8 mouse cellular contexts compared by ENCODE assay signal in the genomic region with DNA sequence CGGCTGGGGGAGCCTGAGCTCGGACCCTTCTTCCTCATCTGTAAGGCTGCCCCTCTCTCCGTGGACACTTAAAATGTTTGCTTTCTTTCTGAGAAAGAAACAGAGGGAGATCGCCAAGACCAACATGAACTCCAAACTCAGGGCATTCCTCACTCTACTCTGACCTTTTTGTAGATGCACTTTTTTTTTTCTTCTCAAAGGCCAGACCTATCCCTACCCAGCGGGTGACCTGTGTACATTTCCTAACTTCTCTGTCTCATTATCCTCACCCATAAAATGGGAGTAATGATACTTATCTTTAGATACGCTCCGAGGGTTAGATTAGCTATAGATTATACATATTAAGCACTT.
DNase-seq lines count a peak whose midpoint lies in the region; ATAC-seq lines count a peak whose summit lies in the region.

No protein-coding gene starts in this region.

- H3K27me3 ChIP-seq in heart, embryonic 15.5 days, result no peaks in the 10 kb centered on the region
- no peaks in the 10 kb centered on the region for H3K27me3 ChIP-seq in hindbrain, embryonic 14.5 days (ENCODE audit: control insufficient read depth, insufficient read depth, low read length)
- peaks cover 8% of the 10 kb centered on the region for H3K27me3 ChIP-seq in midbrain, embryonic 12.5 days

- peak overlapping the region; percentile 61 for H3K9ac ChIP-seq in heart, embryonic 15.5 days
- peak overlapping the region; percentile 62 for H3K9ac ChIP-seq in hindbrain, embryonic 14.5 days
- H3K9ac ChIP-seq in midbrain, embryonic 12.5 days (replicated peaks), result peak overlapping the region; percentile 59

- ATAC-seq in heart, embryonic 15.5 days (replicated peaks; ENCODE audit: insufficient number of reproducible peaks, insufficient read depth, low FRiP score, low read depth), result no peak
- no peak for ATAC-seq in hindbrain, embryonic 14.5 days (ENCODE audit: low FRiP score)
- ATAC-seq in midbrain, embryonic 12.5 days (ENCODE audit: low FRiP score, low read depth), result no peak; the same call in 1 of the 2 replicates
- no peak for ATAC-seq in cerebellum, adult (ENCODE audit: insufficient number of reproducible peaks, low FRiP score, low TSS enrichment)

- H3K4me2 ChIP-seq in heart, embryonic 15.5 days, result peak overlapping the region; percentile 75
- H3K4me2 ChIP-seq in hindbrain, embryonic 14.5 days (replicated peaks), result peak overlapping the region; percentile 68
- H3K4me2 ChIP-seq in midbrain, embryonic 12.5 days (replicated peaks), result peak overlapping the region; percentile 68

- peaks cover 20% of the 10 kb centered on the region for H3K4me1 ChIP-seq in heart, embryonic 15.5 days (replicated peaks)
- H3K4me1 ChIP-seq in hindbrain, embryonic 14.5 days (replicated peaks; ENCODE audit: control insufficient read depth, insufficient read depth, low read length), result no peaks in the 10 kb centered on the region
- peaks cover 12% of the 10 kb centered on the region; the same call in 1 of the 2 replicates for H3K4me1 ChIP-seq in midbrain, embryonic 12.5 days

- no peaks in the 10 kb centered on the region for H3K9me3 ChIP-seq in heart, embryonic 15.5 days (replicated peaks)
- no peaks in the 10 kb centered on the region for H3K9me3 ChIP-seq in hindbrain, embryonic 14.5 days (ENCODE audit: control insufficient read depth, low read length)
- no peaks in the 10 kb centered on the region for H3K9me3 ChIP-seq in midbrain, embryonic 12.5 days

- H3K36me3 ChIP-seq in heart, embryonic 15.5 days, result no peaks in the 10 kb centered on the region
- no peaks in the 10 kb centered on the region for H3K36me3 ChIP-seq in hindbrain, embryonic 14.5 days (replicated peaks; ENCODE audit: control insufficient read depth, insufficient read depth)
- H3K36me3 ChIP-seq in midbrain, embryonic 12.5 days, result no peaks in the 10 kb centered on the region

- WGBS in heart, embryonic 15.5 days, result 20% methylated on average over 7 of the region's 7 CpGs
- WGBS in hindbrain, embryonic 14.5 days, result 27% methylated on average over 7 of the region's 7 CpGs
- WGBS in midbrain, embryonic 12.5 days, result 25% methylated on average over 7 of the region's 7 CpGs

- peak overlapping the region; percentile 60 for H3K4me3 ChIP-seq in heart, embryonic 15.5 days
- peak overlapping the region; percentile 45 for H3K4me3 ChIP-seq in hindbrain, embryonic 14.5 days (replicated peaks; ENCODE audit: low read length)
- peak overlapping the region; percentile 51 for H3K4me3 ChIP-seq in midbrain, embryonic 12.5 days

- peak overlapping the region; percentile 96 for H3K27ac ChIP-seq in heart, embryonic 15.5 days
- H3K27ac ChIP-seq in hindbrain, embryonic 14.5 days, result peak overlapping the region; percentile 64
- H3K27ac ChIP-seq in midbrain, embryonic 12.5 days (replicated peaks), result peak overlapping the region; percentile 77

- DNase-seq in heart, postnatal 4 days, result no peak
- peak; percentile 43 for DNase-seq in R1 (ENCODE audit: low read depth, low spot score)
- no peak for DNase-seq in hindbrain, embryonic 14.5 days (ENCODE audit: low spot score)
- DNase-seq in left cerebral cortex, adult 8-10 months (ENCODE audit: low spot score in 2 of 2), result no peak
- no peak for DNase-seq in kidney, adult 8-10 months
